Mouse (Mus musculus) heart, adult 11 months (tissue): ENCODE results near the gene Hist1h1a.

ENCODE experiments used
- DNase-seq: peaks from one replicate; pipeline ENCODE4 v3.0.0; 2022

The Hist1h1a gene

GRCm38 (mm10) chr13:23744421-23745380 lies 18.8 kb upstream of the Hist1h1a start:
- DNase-seq, result no peak

- peak; percentile 98 for DNase-seq
These were observed 17.9 kb upstream of the Hist1h1a start, which contains the start of gene Hist1h3c for GRCm38 (mm10) chr13:23745381-23746161. TSS of gene Hist1h3c (minus strand) at chr13:23745602.

GRCm38 (mm10) chr13:23746201-23747080 lies 17.0 kb upstream of the Hist1h1a start, which contains the start of gene Hist1h2bb:
TSS of gene Hist1h2bb (plus strand) at chr13:23746734.
- DNase-seq, result peak; percentile 98

- DNase-seq, result no peak
These were observed 16.2 kb upstream of the Hist1h1a start for GRCm38 (mm10) chr13:23747081-23747891.

GRCm38 (mm10) chr13:23747892-23748288 lies 15.6 kb upstream of the Hist1h1a start:
- DNase-seq, result peak; percentile 76

GRCm38 (mm10) chr13:23749563-23750121 lies 13.8 kb upstream of the Hist1h1a start:
- DNase-seq, result peak; percentile 68

GRCm38 (mm10) chr13:23750839-23751477 lies 12.5 kb upstream of the Hist1h1a start, which contains the start of gene Hist1h2ab:
TSS of gene Hist1h2ab (plus strand) at chr13:23751126.
- peak; percentile 95 for DNase-seq

GRCm38 (mm10) chr13:23751478-23751956 lies 11.9 kb upstream of the Hist1h1a start:
- no peak for DNase-seq

GRCm38 (mm10) chr13:23752067-23752741 lies 11.3 kb upstream of the Hist1h1a start, which contains the start of gene Hist1h3b:
TSS of gene Hist1h3b (plus strand) at chr13:23752267.
- DNase-seq, result peak; percentile 97

GRCm38 (mm10) chr13:23752742-23753172 lies 10.7 kb upstream of the Hist1h1a start:
- DNase-seq, result no peak

GRCm38 (mm10) chr13:23753314-23754078 lies 10.0 kb upstream of the Hist1h1a start:
- no peak for DNase-seq

GRCm38 (mm10) chr13:23755000-23755399 lies 8.5 kb upstream of the Hist1h1a start:
- DNase-seq, result no peak

GRCm38 (mm10) chr13:23756790-23757189 lies 6.7 kb upstream of the Hist1h1a start, which contains the start of gene Hist1h4b:
TSS of gene Hist1h4b (plus strand) at chr13:23757013.
- DNase-seq, result peak; percentile 98

GRCm38 (mm10) chr13:23757211-23757773 lies 6.2 kb upstream of the Hist1h1a start:
- no peak for DNase-seq

GRCm38 (mm10) chr13:23757921-23758320 lies 5.5 kb upstream of the Hist1h1a start:
- no peak for DNase-seq

GRCm38 (mm10) chr13:23759251-23759771 lies 4.2 kb upstream of the Hist1h1a start:
- no peak for DNase-seq

GRCm38 (mm10) chr13:23759916-23760239 lies 3.6 kb upstream of the Hist1h1a start:
- DNase-seq, result no peak
